Comparison of ENCODE assay signal across 6 mouse cellular contexts in the genomic region with DNA sequence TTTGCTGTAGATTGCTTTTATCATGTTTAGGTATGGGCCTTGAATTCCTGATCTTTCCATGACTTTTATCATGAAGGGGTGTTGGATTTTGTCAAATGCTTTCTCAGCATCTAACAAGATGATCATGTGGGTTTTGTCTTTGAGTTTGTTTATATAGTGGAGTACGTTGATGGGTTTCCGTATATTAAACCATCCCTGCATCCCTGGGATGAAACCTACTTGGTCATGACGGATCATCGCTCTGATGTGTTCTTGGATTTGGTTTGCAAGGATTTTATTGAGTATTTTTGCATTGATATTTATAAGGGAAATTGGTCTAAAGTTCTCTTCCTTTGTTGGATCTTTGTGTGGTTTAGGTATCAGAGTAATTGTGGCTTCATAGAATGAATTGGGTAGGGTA.
DNase-seq lines count a peak whose midpoint lies in the region; TF ChIP-seq lines count a peak whose summit lies in the region.
"Not testable (repeated sequence)": the region's sequence is repeated elsewhere in the genome, so short reads cannot be mapped to it uniquely, and the experiment has no call there.

No protein-coding gene starts in this region.

- WGBS in kidney, adult 2 months: 92% methylated on average over 4 of the region's 4 CpGs

- H3K27me3 ChIP-seq in kidney, adult 2 months (replicated peaks; ENCODE audit: control insufficient read depth, insufficient read depth, low read length): not testable (repeated sequence)

- not testable (repeated sequence) for TF ChIP-seq POLR2A in kidney, adult 2 months (IDR thresholded peaks at IDR 0.05; ENCODE audit: low read depth, low read length)

- not testable (repeated sequence) for H3K4me3 ChIP-seq in kidney, adult 2 months (ENCODE audit: insufficient read depth, low read depth, low read length)

- H3K36me3 ChIP-seq in kidney, adult 2 months (ENCODE audit: control insufficient read depth, insufficient read depth, low read length): not testable (repeated sequence)

- not testable (repeated sequence) for H3K4me1 ChIP-seq in kidney, adult 2 months (ENCODE audit: control insufficient read depth, insufficient read depth, low read length)

- TF ChIP-seq CTCF in kidney, adult 2 months (conservative IDR thresholded peaks at IDR 0.05; ENCODE audit: insufficient read depth, insufficient read length, low read depth, low read length): not testable (repeated sequence)

- peak; percentile 1 to 19 for DNase-seq in cerebellum, postnatal 4 days (ENCODE audit: low spot score in 2 of 2)
- DNase-seq in gastrocnemius, postnatal 25 days: peak; percentile 4
- DNase-seq in heart, adult 11 months: peak; percentile 89
- peak; percentile 17 for DNase-seq in kidney, adult 2 months
- DNase-seq in spleen, postnatal 4 days (ENCODE audit: low spot score in 2 of 2): peak; percentile 12 to 61
- peak; percentile 32 for DNase-seq in testis, postnatal 10 days (ENCODE audit: low spot score)

- H3K27ac ChIP-seq in kidney, adult 2 months (ENCODE audit: insufficient read depth, low read depth, low read length): not testable (repeated sequence)

Comparison
In these comparisons a context has a peak if more than half of its experiments do, and no peak if none do; other contexts are left out.
1. DNase-seq: peak in every context shown above with its lines; median percentile 89 in heart, adult 11 months; 36 in spleen, postnatal 4 days; 32 in testis, postnatal 10 days; 17 in kidney, adult 2 months; 10 in cerebellum, postnatal 4 days; 4 in gastrocnemius, postnatal 25 days.